Mouse (Mus musculus): ENCODE data around the gene Sox6.
A peak's percentile ranks its signal among the peaks of the same experiment; 100 is the strongest.
"Not testable (repeated sequence)": the region's sequence is repeated elsewhere in the genome, so short reads cannot be mapped to it uniquely, and the experiment has no call there.

The Sox6 gene

DNA sequence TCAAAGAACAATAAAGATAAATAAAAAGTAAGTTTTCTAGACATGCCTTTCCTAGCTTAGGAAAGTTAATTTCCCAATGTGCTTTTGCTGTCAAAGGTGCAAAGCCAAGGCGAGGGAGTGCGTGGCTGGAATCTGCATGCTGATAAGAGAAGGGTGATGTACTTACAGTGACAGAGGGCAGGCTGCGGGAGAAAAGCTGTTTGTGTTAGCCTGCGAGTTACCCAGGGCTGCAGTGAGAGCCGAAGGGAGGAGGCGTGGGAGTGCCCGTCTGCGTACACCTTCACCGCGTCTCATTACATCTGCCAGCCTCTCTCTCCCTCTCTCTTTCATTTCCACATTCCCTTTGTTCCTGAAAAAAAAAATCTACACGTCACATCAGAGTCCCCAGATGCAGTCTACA lies at the start of gene Sox6:
TSS of gene Sox6 (minus strand) at position 286 of the 400 bp plus-strand sequence.
- peak in 1 of 2 experiments; percentile 21 for DNase-seq (ENCODE audit: low spot score in 2 of 2)

DNA sequence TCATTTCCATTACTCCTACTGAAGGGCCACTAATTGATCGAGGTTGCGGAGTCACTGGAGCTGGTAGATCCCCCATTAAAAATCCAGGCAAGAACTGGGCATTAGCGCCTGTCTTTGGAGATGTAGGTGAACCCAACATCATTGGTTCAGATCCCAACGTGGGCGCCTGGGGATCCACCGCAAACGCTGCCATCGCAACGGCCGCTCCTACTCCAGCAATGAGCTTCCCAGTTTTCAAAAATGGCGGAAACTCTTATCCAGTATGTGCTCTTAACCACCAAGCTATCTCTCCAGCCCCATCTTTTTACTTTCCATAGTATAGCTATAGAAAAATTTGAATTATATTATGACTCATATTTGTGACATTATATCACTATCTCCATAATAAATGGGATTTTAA lies 45.8 kb upstream of the Sox6 start, which contains the start of gene Gm4353:
TSS of gene Gm4353 (minus strand) at position 270 of the 400 bp plus-strand sequence.
- not testable (repeated sequence) for DNase-seq (ENCODE audit: low spot score in 2 of 2)

- DNase-seq (ENCODE audit: low spot score in 2 of 2) = no peak
Observed at GRCm38 (mm10) chr7:116060739-116061138, 22.1 kb upstream of the Sox6 start.

DNA sequence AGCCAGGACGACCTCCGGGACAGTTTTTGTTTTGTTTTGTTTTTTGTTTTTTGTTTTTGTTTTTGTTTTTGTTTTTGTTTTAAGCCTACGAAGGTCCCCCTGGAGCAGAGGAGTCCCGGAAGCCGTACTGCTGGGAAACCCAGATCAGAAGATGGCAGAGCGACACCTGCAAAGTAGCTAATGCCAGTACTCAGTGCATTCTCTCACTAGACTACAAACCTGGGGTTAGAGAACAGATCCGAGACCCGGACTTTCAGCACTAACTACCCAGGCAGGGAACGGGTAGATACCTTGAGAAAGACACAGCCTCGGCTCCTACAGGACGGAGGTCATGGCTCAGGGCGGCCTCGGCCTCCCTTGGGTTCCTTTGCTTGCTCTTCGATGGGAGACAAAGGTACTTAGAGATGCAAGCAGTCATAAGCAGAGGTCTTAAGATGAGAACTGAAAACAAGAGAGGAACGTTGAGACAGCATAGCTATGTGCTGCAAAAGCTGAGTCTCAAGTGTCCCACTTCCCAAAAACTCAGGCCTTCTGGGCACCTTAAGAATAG lies 1.9 kb upstream of the Sox6 start:
- DNase-seq (ENCODE audit: low spot score in 2 of 2) = no peak

GRCm38 (mm10) chr7:116039538-116040466 lies 1.2 kb upstream of the Sox6 start:
- peak; percentile 75 to 85 for DNase-seq (ENCODE audit: low spot score in 2 of 2)

DNA sequence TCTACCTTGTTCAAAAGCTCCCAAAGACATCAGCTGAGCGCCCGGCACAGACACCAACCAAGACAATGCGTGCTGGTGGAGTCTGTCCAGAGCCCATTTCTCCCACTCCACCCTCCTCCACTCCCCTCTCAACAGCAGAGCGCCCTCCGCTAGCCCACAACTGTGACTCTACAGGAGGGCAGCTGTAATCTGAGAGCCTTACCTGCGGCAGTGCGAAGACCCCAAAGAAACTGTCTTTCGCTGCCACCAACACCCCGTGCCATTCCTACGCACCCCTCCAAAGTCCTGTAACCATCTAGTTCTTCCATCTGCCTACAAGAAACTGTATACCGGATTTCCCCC lies 571 bp upstream of the Sox6 start, which contains the start of gene 1110004F10Rik:
TSS of gene 1110004F10Rik (plus strand) at position 202 of the 342 bp plus-strand sequence.
- peak; percentile 8 to 17 for DNase-seq (ENCODE audit: low spot score in 2 of 2)

DNA sequence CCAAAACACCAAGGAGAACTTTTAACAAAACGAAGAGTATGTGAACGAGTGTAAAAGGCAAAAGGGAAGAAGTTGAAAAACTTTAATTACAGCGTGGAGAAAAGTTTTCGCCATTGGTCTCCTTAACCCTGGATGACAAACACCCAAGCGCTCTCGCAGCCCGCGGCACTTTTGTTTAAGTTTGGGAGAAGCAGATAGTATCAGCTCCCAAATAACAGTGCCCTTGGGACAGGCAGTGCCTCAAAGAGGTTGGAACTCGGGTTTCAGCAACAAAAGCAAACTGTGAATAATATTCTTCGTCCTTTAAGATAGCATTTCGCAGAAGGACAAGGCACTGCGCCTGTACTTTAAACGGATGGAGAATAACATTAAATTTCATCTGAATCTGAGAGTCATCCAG lies 572 bp downstream of the Sox6 start:
- DNase-seq (ENCODE audit: low spot score in 2 of 2) = no peak

- DNase-seq (ENCODE audit: low spot score in 2 of 2) = peak in 1 of 2 experiments; percentile 13
Observed at GRCm38 (mm10) chr7:116036591-116037555, 1.7 kb downstream of the Sox6 start.

DNA sequence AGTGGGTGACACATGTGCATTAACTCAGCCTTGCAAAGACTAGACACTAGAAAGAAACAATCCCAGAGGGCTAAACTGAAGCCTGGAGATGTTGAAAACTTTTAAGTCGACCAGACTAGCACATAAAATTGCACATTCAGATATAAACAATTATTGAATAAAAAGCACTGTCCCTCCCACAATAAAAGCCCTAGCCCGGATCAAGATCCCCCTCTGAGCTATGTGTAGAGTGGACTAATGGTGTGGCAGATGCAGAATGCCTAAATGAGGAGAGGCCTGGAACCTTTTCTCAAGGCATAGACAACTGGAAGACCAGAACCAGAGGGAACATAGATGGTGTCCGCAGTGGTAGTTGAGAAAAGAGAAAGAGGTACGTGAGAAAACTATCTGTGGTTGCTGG lies 3.1 kb downstream of the Sox6 start:
- no peak for DNase-seq (ENCODE audit: low spot score in 2 of 2)

GRCm38 (mm10) chr7:116034282-116034758 lies 4.3 kb downstream of the Sox6 start:
- peak; percentile 31 to 34 for DNase-seq (ENCODE audit: low spot score in 2 of 2)

GRCm38 (mm10) chr7:116033371-116034241 lies 5.0 kb downstream of the Sox6 start:
- DNase-seq (ENCODE audit: low spot score in 2 of 2) = peak; percentile 58

DNA sequence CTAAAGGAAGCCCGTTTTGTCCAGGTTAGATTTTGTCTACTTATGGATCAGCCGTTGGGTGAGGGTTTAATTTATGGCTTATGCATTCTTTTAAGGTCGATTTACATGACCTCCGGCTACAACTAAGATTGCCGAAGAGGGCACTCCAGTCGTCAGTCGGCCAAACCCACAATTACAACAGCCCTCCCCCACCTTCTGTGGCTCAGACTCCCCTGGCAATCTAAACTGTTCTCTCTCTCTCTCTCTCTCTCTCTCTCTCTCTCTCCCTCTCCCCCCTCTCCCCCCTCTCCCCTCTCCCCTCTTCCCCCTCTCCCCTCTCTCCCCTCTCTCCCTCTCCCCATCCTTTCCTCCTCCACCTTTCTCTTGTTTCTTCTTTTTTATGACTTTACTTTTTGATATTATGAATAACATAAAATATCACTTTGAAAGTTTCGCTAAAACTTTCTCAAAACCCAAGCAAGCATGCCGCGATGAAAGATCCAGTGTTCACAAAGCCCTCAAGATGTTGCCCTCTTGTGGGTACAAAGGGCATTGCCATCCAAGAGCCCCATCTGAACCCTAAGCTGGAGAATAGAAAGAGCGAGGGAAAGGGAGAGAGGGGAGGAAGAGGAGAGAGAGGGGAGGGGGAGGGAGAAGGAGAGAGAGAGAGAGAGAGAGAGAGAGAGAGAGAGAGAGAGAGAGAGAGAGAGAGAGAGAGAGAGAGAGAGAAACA lies 5.8 kb downstream of the Sox6 start:
- DNase-seq (ENCODE audit: low spot score in 2 of 2) = peak; percentile 73 to 86

DNA sequence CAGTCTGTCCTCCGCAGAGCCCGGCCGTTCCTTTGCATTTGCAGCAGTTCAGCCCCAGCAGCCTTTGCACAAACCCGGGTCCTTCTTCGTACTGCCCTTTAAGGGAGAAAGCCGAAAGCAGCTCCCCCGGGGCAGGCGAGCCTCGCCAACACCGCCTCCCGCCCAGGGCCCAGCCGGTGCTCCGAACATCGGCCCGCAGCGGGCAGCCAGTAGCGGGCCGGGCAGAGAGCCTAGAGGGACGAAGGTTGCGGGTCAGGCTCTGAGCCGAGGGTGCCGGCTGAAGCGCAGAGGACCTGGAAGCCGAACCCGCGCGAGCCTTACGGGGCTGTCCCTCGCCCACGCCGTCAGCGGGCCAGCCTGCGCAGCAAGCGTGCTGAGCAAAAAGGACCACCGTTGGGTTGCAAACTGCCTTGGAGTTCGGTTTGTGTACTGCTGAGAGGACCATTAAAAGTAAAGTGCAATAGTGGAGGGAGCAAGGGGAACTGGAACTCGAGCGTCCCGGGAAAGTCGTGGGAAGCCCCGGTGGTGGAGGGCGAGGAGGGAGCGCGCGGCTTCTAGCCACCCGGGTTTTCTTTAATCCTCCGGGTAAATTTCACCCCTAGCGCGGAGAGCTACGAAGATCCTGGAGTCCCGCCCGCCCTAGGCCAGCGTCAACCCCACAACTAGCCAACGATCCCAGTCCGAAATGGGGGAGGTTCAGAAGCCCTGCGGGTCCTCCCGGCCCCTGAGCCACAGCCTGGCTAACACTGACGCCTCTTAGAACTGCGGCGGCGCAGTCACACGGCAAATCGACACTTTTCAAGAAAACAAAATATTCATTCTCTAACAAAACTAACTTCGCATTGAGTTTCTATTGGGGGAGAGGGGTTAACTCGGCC lies 6.6 kb downstream of the Sox6 start:
- DNase-seq (ENCODE audit: low spot score in 2 of 2) = peak; percentile 63 to 75

GRCm38 (mm10) chr7:116031388-116031717 lies 7.2 kb downstream of the Sox6 start:
- peak in 1 of 2 experiments; percentile 31 for DNase-seq (ENCODE audit: low spot score in 2 of 2)

- DNase-seq (ENCODE audit: low spot score in 2 of 2) = peak; percentile 15 to 18
Observed at GRCm38 (mm10) chr7:116030597-116031387, 7.8 kb downstream of the Sox6 start.

- DNase-seq (ENCODE audit: low spot score in 2 of 2) = no peak
Observed at GRCm38 (mm10) chr7:116029991-116030390, 8.6 kb downstream of the Sox6 start.

- DNase-seq (ENCODE audit: low spot score in 2 of 2) = no peak
Observed at GRCm38 (mm10) chr7:116002726-116003125, 35.9 kb downstream of the Sox6 start.

GRCm38 (mm10) chr7:115988109-115988779 lies 50.4 kb downstream of the Sox6 start:
- DNase-seq (ENCODE audit: low spot score in 2 of 2) = no peak
